Mouse (Mus musculus) gastrocnemius, adult 8-10 months (tissue): ENCODE results near the gene Olfr643. TPM values are rescaled to one million over a fixed set of nuclear protein-coding genes. Genes with fewer than 3 reads are reported as not detected.
"Not testable (repeated sequence)": the region's sequence is repeated elsewhere in the genome, so short reads cannot be mapped to it uniquely, and the experiment has no call there.

Experiments
- DNase-seq, 2 experiments: peaks; one replicate each; pipeline ENCODE4 v3.0.0; 2022; ENCODE audit warnings: low spot score in 2 of 2
- total RNA-seq, 4 experiments: library from RNA; stranded (reverse); gene quantifications; 2 replicates each; pipeline ENCODE4 v1.2.4; 2022

Olfr643 gene
- total RNA-seq, 4 experiments from 2014 or later = not detected

DNA sequence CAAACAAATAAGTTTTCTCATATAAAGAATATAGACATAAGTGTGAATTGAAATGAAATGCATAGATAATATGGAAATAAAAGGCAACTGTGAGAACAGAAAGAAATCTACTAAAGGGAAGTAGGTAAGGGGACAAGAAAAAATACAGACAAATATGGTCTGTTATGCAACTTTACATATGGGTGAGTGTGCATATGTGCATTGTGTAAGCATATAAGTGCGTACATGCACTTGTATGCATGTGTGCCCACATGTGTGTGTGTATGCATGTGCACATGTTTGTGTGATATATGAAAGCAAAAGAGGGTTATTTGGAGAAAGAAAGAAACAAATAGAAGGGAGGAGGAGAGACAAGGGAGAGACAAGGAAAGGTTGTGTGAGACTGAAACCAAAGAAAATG is 118.3 kb downstream of the Olfr643 start:
- no peak for DNase-seq

DNA sequence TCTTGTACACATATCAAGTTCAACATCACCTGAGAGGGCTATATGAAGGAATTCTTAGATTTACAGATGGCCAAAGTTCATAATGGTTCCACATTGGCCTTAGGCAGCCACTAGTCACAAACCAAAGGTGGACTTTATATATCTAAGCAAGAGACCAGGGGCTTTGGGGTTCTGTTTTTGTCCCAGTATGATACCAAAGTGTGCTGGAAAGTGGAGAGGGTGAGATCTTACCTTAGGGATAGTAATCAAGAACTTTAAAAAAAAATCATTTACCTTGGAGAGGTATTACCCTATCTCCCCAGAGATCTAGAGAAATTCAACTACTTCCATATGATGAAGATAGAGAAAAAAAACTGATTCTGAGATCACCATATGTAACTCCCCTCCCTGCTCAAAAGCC is 120.0 kb downstream of the Olfr643 start, which contains the start of gene Olfr639:
Gene Olfr639 (minus strand): TSS at position 101 of the 400 bp plus-strand sequence.
- no peak for DNase-seq

DNA sequence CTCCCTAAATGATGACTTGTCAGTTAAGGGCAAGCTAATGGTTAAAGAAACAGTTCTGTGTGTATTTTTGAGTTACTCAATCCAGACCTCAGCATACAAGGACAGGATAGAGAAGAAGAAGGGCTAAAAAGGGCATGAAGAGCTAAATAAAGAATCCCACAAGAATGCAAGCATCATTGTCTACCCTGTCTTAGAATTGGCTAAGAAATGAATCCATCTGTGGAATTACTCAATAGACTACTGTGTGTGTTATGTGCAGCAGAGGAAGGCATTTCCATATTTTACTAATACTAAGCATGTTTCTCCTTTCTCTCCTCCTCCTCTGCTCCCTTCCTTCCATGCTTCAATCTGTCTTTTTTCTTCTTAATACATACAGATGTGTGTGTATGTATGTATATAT is 138.1 kb downstream of the Olfr643 start:
- DNase-seq = no peak

DNA sequence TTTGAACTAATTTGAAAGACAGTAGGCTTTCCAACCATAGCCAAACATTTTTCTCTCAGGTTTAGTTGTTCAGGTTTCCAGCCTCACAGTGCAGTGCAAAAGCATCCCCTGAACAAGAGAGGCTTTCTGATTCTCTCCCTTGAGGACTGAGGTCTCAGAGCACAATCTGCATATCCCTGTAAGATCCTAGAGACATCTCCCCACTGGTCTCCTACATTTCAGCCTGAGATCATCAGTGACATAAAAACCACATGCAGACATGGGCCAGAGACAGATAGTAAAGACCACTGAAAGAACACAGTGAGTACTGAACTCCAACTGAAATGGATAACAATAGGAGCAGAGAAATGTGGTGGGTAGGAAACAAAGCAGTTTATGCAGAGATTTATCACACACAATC is 138.8 kb downstream of the Olfr643 start, which contains the start of gene Olfr638:
Gene Olfr638 (plus strand): TSS at position 301 of the 400 bp plus-strand sequence.
- DNase-seq = no peak

DNA sequence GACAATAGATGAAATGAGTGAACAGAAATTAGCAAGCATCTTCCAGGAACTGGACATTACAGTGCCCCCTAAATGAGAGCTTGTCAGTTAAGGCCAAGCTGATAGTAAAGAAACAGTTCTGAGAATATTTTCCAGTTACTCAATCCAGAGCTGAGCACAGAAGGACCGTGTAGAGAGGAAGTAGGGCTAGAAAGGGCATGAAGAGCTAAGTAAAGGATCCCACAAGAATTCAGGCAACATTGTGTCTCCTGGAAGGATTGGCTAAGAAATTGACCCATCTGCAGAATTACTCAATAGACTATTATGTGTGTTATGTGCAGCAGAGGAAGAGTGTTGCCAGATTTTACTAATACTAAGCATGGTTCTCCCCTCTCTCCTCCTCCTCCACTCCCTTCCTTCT is 165.4 kb downstream of the Olfr643 start:
- no peak for DNase-seq

DNA sequence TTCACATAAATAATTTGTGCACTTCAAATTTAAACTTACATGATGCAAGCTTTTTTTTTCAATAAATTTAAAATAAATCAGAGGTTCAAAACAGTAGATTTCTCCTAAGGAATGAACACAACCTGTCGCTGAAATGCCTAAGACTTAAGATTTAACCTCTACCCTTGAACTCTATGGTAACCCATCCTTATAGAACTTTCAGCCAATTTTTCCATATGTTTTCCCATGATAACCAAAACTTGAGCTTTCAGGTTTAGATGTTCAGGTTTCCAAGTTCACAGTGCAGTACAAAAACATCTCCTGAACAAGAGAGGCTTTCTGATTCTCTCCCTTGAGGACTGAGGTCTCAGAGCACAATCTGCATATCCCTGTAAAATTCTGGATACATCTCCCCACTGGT is 166.4 kb downstream of the Olfr643 start, which contains the start of gene Olfr635:
Gene Olfr635 (plus strand): TSS at position 301 of the 400 bp plus-strand sequence.
- DNase-seq = no peak

DNA sequence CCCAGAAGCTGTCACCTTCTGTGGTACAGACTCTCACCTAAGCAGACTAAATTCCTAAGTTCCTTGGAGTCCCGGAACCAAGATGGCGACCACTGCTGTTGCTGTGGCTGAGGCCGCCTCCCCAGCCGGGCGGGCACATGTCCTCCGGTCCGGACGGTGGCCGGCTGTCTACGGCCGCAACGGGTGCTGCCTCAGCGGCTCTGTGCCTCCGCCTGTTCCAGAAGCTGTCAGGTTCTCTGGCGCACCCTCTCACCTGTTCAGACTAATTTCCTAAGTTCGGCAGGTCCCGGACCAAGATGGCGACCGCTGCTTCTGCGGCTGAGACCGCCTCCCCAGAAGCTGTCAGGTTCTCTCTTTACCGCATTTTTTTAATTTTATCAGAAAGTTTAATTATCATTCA is 170.3 kb downstream of the Olfr643 start:
- DNase-seq = not testable (repeated sequence)

Other genes starting within 250 kb of the Olfr643 start
- not detected for gene Olfr64, start 242.9 kb downstream of the Olfr643 start, total RNA-seq
- not detected for gene Olfr65, start 233.9 kb downstream of the Olfr643 start, total RNA-seq
- gene Olfr631, start 208.6 kb downstream of the Olfr643 start, total RNA-seq = not detected
- not detected for gene Olfr632, start 203.1 kb downstream of the Olfr643 start, total RNA-seq
- gene Olfr633, start 193.0 kb downstream of the Olfr643 start, total RNA-seq = not detected
- gene Olfr635, start 166.3 kb downstream of the Olfr643 start, total RNA-seq = not detected
- not detected for gene Olfr638, start 138.7 kb downstream of the Olfr643 start, total RNA-seq
- not detected for gene Olfr639, start 120.1 kb downstream of the Olfr643 start, total RNA-seq
- not detected for gene Olfr640, start 111.8 kb downstream of the Olfr643 start, total RNA-seq
- gene Olfr641, start 102.0 kb downstream of the Olfr643 start, total RNA-seq = not detected
- gene Olfr642, start 84.7 kb downstream of the Olfr643 start, total RNA-seq = not detected
- not detected for gene 4930516K23Rik, start 76.0 kb downstream of the Olfr643 start, total RNA-seq
- gene Olfr644, start 65.5 kb downstream of the Olfr643 start, total RNA-seq = not detected
- gene Olfr645, start 51.9 kb downstream of the Olfr643 start, total RNA-seq = not detected
- not detected for gene Olfr646, start 32.5 kb downstream of the Olfr643 start, total RNA-seq
- not detected for gene Ubqln5, start 7.6 kb downstream of the Olfr643 start, total RNA-seq
- not detected for gene Ubqln3, start 5.9 kb upstream of the Olfr643 start, total RNA-seq
- not detected for gene Ubqlnl, start 13.2 kb upstream of the Olfr643 start, total RNA-seq
- gene Olfm5, start 27.4 kb upstream of the Olfr643 start, total RNA-seq = not detected
- gene Olfr648, start 46.0 kb upstream of the Olfr643 start, total RNA-seq = not detected
- not detected for gene Olfr649, start 58.6 kb upstream of the Olfr643 start, total RNA-seq
- under 1 TPM; 0.19 to 0.99 (median 0.20) TPM for gene Trim6, start 81.4 kb upstream of the Olfr643 start, total RNA-seq
- 1 to 10 TPM in 1 of 4 experiments, under 1 TPM in 3; 0.87 to 1.6 (median 0.95) TPM for gene Trim34a, start 107.1 kb upstream of the Olfr643 start, total RNA-seq
- gene Trim5, start 150.7 kb upstream of the Olfr643 start, total RNA-seq = under 1 TPM; 0.56 to 0.70 (median 0.66) TPM
- 1 to 10 TPM; 2.1 to 2.6 (median 2.3) TPM for gene Trim12a, start 178.1 kb upstream of the Olfr643 start, total RNA-seq
- not detected for gene Trim34b, start 192.1 kb upstream of the Olfr643 start, total RNA-seq
- 1 to 10 TPM; 2.3 to 3.1 (median 2.6) TPM for gene Trim12c, start 216.0 kb upstream of the Olfr643 start, total RNA-seq
- not detected for gene Trim30b, start 232.5 kb upstream of the Olfr643 start, total RNA-seq